Mouse (Mus musculus) leukemia stem cell, adult 10-12 weeks (primary cell): ENCODE measurements around the gene Gata2. TPM values are rescaled to one million over a fixed set of nuclear protein-coding genes. Genes with fewer than 3 reads are reported as not detected.

ENCODE experiments used
- polyA plus RNA-seq: library from polyadenylated mRNA; stranded (reverse); fragments of >175 nt; gene quantifications from 2 replicates; pipeline ENCODE4 v1.2.3, GENCODE M21; 2012; ENCODE audit warnings: low replicate concordance

Gata2 gene
- 900 and 941 TPM in 2 replicates for polyA plus RNA-seq

DNA sequence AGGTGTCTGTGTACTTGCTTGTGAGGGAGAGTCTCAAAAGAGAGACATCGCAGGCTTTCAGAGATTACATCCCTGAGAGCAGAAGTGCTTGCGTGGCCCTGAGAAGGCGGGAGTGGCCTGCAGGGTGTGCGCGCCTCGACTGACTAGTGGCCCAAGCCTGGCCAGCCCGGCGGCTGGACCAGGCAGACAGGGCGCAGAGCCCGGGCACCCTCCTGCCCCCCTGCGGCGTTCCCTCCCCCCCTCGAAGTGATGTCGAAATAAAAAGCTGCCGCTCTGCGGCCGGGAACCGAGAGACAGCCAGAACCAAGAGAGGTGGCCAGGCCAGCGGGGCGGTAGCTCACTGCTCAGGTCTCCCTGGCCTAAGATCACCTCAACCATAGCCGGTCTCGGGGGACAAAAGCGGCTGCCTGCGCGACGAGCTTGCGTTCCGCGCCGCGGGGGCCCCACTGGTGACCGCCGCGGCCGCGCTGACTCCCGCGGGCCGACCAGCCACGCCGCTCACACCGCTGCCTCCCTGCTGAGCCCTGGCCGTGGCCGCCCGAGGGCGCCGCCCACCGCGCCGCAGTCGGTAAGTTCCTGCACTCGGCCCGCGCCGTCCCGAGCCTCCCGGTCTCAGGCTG lies at the start of gene Gata2:
TSS of gene Gata2 (plus strand) at position 459 of the 620 bp plus-strand sequence.

GRCm38 (mm10) chr6:88221968-88222367 lies 28.3 kb downstream of the Gata2 start, which contains the start of gene Dnajb8:
Gene Dnajb8, plus strand, starts transcription at chr6:88222268.

Other genes with a start within 250 kb of the Gata2 start
- gene H1fx, start 212.3 kb upstream of the Gata2 start, polyA plus RNA-seq, result 7.6 and 34.0 TPM in 2 replicates
- 48.2 and 52.4 TPM in 2 replicates for gene Rab7, start 148.6 kb upstream of the Gata2 start, polyA plus RNA-seq
- 36.3 and 68.9 TPM in 2 replicates for gene Rpn1, start 109.4 kb upstream of the Gata2 start, polyA plus RNA-seq
- not detected in 2 replicates for gene Dnajb8, start 28.4 kb downstream of the Gata2 start, polyA plus RNA-seq